Mouse (Mus musculus) E14TG2a.4 (cell line): ENCODE data around the gene Arvcf.

Experiments used
- CTCF ChIP-seq: conservative IDR thresholded peaks from 2 replicates; pipeline ENCODE4 v1.5.1; 2014; ENCODE audit warnings: low read length
- NANOG ChIP-seq: IDR thresholded peaks from 2 replicates; pipeline ENCODE4 v1.6.1; 2014; ENCODE audit warnings: borderline replicate concordance, low read length, mixed read lengths
- POU5F1 ChIP-seq: IDR thresholded peaks from 2 replicates; pipeline ENCODE4 v1.6.1; 2014; ENCODE audit warnings: low read length, borderline replicate concordance

DNA sequence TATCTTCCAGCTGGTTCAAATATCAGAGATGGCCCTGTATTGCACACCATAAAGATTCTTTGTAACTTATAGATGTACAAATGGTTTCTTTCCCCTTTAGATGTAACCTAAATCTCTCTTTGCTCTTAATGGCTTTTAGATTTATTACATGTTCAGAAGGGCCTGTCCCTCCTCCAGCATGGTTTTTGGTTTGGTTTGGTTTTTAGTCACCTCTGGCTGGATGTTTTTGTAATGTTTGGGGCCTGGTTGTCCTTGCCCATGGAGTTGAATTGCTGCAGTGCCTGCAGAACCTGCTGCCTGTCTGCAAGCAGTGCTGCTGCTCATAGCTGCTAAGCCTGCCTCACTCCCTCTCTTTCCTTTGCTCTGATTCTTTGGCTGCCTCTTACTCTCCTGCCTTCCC lies 99.3 kb downstream of the Arvcf start:
- TF ChIP-seq CTCF (no peak), NANOG (no peak), POU5F1 (no peak)
